Mouse (Mus musculus): Measurements from ENCODE around the gene Colgalt2. TPM values are rescaled to one million over a fixed set of nuclear protein-coding genes. Genes with fewer than 3 reads are reported as not detected.
A peak's percentile ranks its signal among the peaks of the same experiment; 100 is the strongest.

Gene Colgalt2
- polyA plus RNA-seq, 1 experiment = not detected

DNA sequence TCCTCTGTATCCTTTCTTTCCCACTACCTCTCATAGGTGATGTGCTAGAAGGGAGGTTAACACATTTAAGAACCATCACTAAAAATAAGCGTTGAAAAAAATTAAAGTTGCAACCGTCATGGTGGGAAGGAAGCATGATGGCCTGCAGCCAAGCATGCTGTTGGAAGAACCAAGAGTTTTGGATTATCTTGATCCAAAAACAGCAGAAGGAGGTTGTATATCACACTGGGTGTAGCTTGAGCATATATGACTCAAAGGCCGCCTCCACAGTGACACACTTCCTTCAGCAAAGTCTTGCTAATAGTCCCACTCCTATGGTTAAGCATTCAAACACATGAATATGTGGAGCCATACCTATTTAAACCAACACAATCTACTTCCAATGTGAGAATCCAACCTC is 5.5 kb upstream of the Colgalt2 start:
- peaks cover 15% of the 10 kb centered on the region for H3K27me3 ChIP-seq (ENCODE audit: control insufficient read depth)
- H3K36me3 ChIP-seq (ENCODE audit: control insufficient read depth) = no peaks in the 10 kb centered on the region
- H3K9me3 ChIP-seq (ENCODE audit: control insufficient read depth, low read length) = no peaks in the 10 kb centered on the region
- H3K4me1 ChIP-seq (ENCODE audit: control insufficient read depth) = no peaks in the 10 kb centered on the region
- TF ChIP-seq TAL1 (IDR thresholded peaks at IDR 0.05; ENCODE audit: low read length) (no peak), GATA1 (IDR thresholded peaks at IDR 0.05; ENCODE audit: low read length) (no peak)
- H3K4me3 ChIP-seq (replicated peaks) = no peak overlapping the region

DNA sequence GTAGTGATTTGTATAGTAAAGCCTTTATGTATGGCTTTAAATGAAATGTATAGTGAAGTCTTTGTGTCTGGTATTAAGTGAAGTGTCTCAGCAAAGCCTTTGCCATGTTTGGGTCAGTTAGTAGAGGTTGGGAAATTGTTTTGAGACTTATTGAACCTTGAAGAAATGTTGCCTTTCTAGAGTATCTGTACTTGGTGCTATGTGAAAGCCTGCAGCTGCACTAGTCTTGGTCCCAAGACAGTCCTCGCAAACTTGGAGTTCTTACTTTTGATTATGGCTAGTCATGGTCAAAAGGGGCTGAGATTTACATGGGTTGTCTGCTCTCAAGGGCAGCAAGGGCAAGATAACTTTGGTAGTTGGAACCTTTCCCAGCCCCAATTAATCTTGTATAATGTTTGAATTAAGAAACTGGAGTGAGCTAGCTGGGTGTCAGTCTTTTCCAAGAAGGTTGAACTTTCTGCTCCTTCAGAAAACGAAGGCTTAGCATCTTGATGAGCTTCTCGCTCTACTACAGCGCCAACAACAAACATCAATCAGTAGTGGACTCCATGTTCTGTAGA is 4.6 kb upstream of the Colgalt2 start:
- TF ChIP-seq GATA1 (IDR thresholded peaks at IDR 0.05; ENCODE audit: low read length) (no peak), TAL1 (IDR thresholded peaks at IDR 0.05; ENCODE audit: low read length) (no peak)
- H3K9me3 ChIP-seq (ENCODE audit: control insufficient read depth, low read length) = peaks cover 1% of the 10 kb centered on the region; the same call in 1 of the 2 replicates
- H3K27me3 ChIP-seq (ENCODE audit: control insufficient read depth) = peaks cover 23% of the 10 kb centered on the region
- H3K4me3 ChIP-seq (replicated peaks) = no peak overlapping the region
- no peaks in the 10 kb centered on the region for H3K4me1 ChIP-seq (ENCODE audit: control insufficient read depth)
- H3K36me3 ChIP-seq (ENCODE audit: control insufficient read depth) = no peaks in the 10 kb centered on the region

- Histone ChIP-seq H3K9me3 (ENCODE audit: control insufficient read depth, low read length) (peaks cover 3% of the 10 kb centered on the region; the same call in 1 of the 2 replicates), H3K4me1 (ENCODE audit: control insufficient read depth) (no peaks in the 10 kb centered on the region), H3K36me3 (ENCODE audit: control insufficient read depth) (no peaks in the 10 kb centered on the region), H3K27me3 (ENCODE audit: control insufficient read depth) (peaks cover 37% of the 10 kb centered on the region), H3K4me3 (replicated peaks) (no peak overlapping the region)
- no peak for TF ChIP-seq TAL1 (IDR thresholded peaks at IDR 0.05; ENCODE audit: low read length)
- no peak for TF ChIP-seq GATA1 (IDR thresholded peaks at IDR 0.05; ENCODE audit: low read length)
Observed at GRCm38 (mm10) chr1:152398708-152399107, 922 bp upstream of the Colgalt2 start.

DNA sequence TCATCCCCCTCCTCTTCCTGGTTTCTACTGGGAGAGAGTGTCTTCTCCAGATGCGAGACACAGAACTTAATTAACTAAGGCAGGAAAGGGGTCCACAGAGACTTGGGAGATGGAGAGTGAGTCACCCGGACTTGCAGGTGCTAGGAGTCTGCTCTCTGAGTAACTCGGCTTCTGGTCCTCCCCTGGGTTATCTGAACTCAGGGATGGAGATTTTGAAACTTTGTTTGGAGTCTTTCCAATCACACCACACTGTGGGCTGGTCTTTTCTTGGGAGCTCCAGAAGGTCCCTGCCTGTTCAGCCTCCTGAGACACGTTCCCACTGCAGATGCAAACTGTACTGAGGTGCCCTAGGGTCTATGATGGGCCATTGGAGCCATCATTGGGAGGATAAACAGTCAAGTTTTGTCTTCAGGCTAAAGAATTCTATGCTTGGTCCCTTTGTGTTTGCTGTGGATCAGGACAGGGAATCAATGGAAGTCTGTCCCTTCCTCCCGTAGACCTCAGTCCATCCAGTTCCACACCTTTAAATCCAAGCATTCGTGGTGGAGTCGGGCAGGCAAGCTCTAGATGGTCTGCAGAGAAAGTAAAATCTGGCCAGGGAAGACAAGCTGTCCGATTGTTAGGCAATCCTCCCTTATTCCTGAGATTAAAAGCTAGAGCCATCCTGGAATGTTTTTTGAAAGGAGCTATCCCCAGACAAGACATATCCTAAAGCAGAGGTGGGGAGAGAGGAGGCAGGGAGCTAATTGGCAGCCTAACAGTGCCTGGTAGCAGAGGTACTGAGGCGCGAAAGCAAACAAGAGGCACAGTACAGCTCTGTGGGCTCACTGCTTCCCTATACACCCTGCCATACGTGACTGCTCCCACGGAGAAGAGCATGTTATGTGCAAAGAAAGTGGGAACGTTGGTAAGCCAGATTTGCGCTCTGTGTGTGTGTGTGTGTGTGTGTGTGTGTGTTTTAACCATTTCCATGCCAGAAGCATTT is 1.2 kb downstream of the Colgalt2 start:
- TF ChIP-seq GATA1 (IDR thresholded peaks at IDR 0.05; ENCODE audit: low read length) = no peak
- Histone ChIP-seq H3K4me3 (replicated peaks) (peak overlapping the region; percentile 56), H3K27me3 (ENCODE audit: control insufficient read depth) (peaks cover 37% of the 10 kb centered on the region), H3K36me3 (ENCODE audit: control insufficient read depth) (no peaks in the 10 kb centered on the region), H3K9me3 (ENCODE audit: control insufficient read depth, low read length) (peaks cover 3% of the 10 kb centered on the region; the same call in 1 of the 2 replicates), H3K4me1 (ENCODE audit: control insufficient read depth) (no peaks in the 10 kb centered on the region)

DNA sequence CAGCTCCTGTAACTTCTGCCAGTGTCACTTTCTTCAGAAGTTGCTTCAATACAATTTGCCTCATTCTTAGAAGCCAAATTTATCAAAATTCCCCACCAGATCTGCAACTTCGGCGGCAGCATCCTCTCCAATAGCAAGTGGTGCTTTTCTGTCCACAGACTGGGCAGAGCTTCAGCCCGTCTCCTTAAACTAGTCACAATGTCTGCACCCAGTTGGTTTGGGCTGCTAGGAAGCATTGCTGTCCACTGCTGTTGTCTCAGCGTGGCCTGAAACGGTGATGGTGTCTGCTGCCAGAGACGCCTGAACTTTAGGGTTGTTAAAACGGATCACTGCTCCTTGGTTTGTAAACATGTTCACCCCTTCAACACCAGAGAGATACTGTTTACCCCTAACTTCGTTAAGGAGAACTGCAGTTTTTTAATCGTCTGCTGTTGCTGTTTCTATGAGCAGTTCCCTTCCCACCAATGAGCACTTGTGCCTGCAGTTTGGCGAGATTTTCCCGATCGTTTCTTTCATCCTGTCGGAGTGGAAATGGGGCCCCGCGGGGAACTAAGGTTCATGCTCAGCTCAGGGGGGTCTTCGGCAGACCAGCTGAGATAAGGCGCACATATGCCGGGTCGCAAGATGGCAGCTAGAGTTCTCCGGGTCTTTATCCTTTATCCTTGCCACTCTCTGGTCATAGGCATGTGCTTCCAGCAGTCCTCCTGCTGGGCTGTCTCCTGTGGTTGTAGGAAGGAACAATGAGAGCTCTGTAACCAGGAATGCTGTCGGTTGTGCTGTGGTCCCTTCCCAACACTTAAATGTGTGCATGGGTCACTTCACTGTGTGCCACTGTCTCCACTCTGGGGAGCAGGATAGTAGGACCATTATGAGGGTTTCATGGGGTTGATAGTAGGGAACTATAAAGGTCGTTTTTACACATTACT is 7.7 kb downstream of the Colgalt2 start:
- Histone ChIP-seq H3K9me3 (ENCODE audit: control insufficient read depth, low read length) (peaks cover 1% of the 10 kb centered on the region; the same call in 1 of the 2 replicates), H3K36me3 (ENCODE audit: control insufficient read depth) (no peaks in the 10 kb centered on the region), H3K4me3 (replicated peaks) (no peak overlapping the region), H3K4me1 (ENCODE audit: control insufficient read depth) (no peaks in the 10 kb centered on the region), H3K27me3 (ENCODE audit: control insufficient read depth) (no peaks in the 10 kb centered on the region; the same call in 1 of the 2 replicates)
- no peak for TF ChIP-seq GATA1 (IDR thresholded peaks at IDR 0.05; ENCODE audit: low read length)

- no peak overlapping the region for H3K4me3 ChIP-seq (replicated peaks)
- no peaks in the 10 kb centered on the region for H3K36me3 ChIP-seq (ENCODE audit: control insufficient read depth)
- H3K9me3 ChIP-seq (ENCODE audit: control insufficient read depth, low read length) = peaks cover 3% of the 10 kb centered on the region; the same call in 1 of the 2 replicates
- H3K4me1 ChIP-seq (ENCODE audit: control insufficient read depth) = no peaks in the 10 kb centered on the region
- TF ChIP-seq GATA1 (IDR thresholded peaks at IDR 0.05; ENCODE audit: low read length) = no peak
- no peaks in the 10 kb centered on the region; the same call in 1 of the 2 replicates for H3K27me3 ChIP-seq (ENCODE audit: control insufficient read depth)
Observed at GRCm38 (mm10) chr1:152409356-152409755, 9.7 kb downstream of the Colgalt2 start.

DNA sequence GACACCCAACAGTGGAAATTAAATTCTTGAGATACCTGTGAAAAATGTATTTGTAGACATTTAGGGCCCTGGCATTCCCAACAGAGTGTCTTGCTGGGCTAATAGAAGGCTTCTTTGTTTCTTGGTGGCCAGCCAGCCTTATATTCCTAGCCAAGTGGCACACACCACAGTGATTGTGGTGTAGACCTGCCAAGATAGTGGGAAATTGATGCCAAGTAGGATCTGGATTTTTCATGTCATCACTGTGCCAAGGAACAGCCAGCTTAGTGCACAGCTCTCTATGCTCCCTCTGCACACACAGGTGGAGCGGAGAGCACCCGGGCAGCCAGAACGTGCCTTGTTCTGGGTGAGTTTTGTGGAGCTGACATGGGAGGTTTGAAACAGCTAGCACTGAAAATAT is 11.0 kb downstream of the Colgalt2 start:
- no peaks in the 10 kb centered on the region; the same call in 1 of the 2 replicates for H3K27me3 ChIP-seq (ENCODE audit: control insufficient read depth)

GRCm38 (mm10) chr1:152413116-152413515 is 13.5 kb downstream of the Colgalt2 start:
- Histone ChIP-seq H3K27me3 (ENCODE audit: control insufficient read depth) (no peaks in the 10 kb centered on the region), H3K36me3 (ENCODE audit: control insufficient read depth) (no peaks in the 10 kb centered on the region), H3K9me3 (ENCODE audit: control insufficient read depth, low read length) (peaks cover 3% of the 10 kb centered on the region; the same call in 1 of the 2 replicates), H3K4me1 (ENCODE audit: control insufficient read depth) (no peaks in the 10 kb centered on the region), H3K4me3 (replicated peaks) (no peak overlapping the region)
- TF ChIP-seq TAL1 (IDR thresholded peaks at IDR 0.05; ENCODE audit: low read length) = no peak
- TF ChIP-seq GATA1 (IDR thresholded peaks at IDR 0.05; ENCODE audit: low read length) = no peak

More for the DNA sequence above, 11.0 kb downstream of the Colgalt2 start:
- H3K4me3 ChIP-seq (replicated peaks) = no peak overlapping the region
- TF ChIP-seq GATA1 (IDR thresholded peaks at IDR 0.05; ENCODE audit: low read length) = no peak
- TF ChIP-seq TAL1 (IDR thresholded peaks at IDR 0.05; ENCODE audit: low read length) = no peak
- no peaks in the 10 kb centered on the region for H3K36me3 ChIP-seq (ENCODE audit: control insufficient read depth)
- peaks cover 3% of the 10 kb centered on the region; the same call in 1 of the 2 replicates for H3K9me3 ChIP-seq (ENCODE audit: control insufficient read depth, low read length)
- H3K4me1 ChIP-seq (ENCODE audit: control insufficient read depth) = no peaks in the 10 kb centered on the region
